Mouse (Mus musculus) cerebellum, adult 2 months (tissue): ENCODE measurements around the gene Meig1.

ENCODE experiments used
- CTCF ChIP-seq: fragments of 200-500 bp; IDR thresholded peaks from 2 replicates; pipeline ENCODE4 v1.5.1; 2011; ENCODE audit warnings: low read depth, mild to moderate bottlenecking, control low read depth, low read length, moderate library complexity, borderline replicate concordance; ENCODE audit not compliant: insufficient read depth
- POLR2A ChIP-seq: fragments of 200-500 bp; IDR thresholded peaks from 2 replicates; pipeline ENCODE4 v1.6.1; 2011; ENCODE audit warnings: low read length, control low read depth, borderline replicate concordance; ENCODE audit not compliant: insufficient read depth

DNA sequence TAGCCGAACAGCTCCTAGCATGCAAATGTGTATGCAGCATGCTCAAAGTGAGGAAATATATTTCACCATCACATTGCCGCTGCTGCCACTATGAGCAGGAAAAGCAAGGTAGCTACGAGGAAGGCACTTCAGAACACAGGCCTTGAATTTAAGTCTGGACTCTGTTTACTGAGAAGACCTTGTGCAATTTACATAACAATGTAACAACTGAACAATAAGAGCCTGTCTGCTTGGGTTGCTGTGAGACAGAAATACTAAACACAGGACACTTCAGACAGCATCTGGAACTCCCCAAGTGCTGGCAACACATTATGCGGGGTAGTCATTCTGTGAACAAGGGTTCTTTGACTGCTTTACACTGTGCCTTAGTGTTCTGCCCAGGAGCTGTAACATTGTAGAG is 2.3 kb downstream of the Meig1 start:
- TF ChIP-seq CTCF (no peak), POLR2A (no peak)
